ENCODE assay signal across 21 mouse cellular contexts in genomic region chr12:91171613-91172012, GRCm38 (mm10).
DNase-seq lines count a peak whose midpoint lies in the region; ATAC-seq and TF ChIP-seq lines count a peak whose summit lies in the region.
"Had no signal": no experiment of that assay in that cellular context is flagged by ENCODE, and none has a peak within 500 bp of the region (broad histone marks: within the 10 kb centered on the region; RNA-seq: fewer than 3 reads in every experiment).

No protein-coding gene starts in this region.

- peaks cover 0 to 4% of the 10 kb centered on the region in 2 experiments for H3K36me3 ChIP-seq in CH12.LX (replicated peaks in 1 of 2; ENCODE audit: control insufficient read depth in 1 of 2, insufficient read depth in 1 of 2, low read length in 1 of 2)
- H3K36me3 ChIP-seq in hindbrain, embryonic 16.5 days (ENCODE audit: control insufficient read depth, insufficient read depth, low read length): no peaks in the 10 kb centered on the region
- H3K36me3 ChIP-seq: embryonic facial prominence, embryonic 10.5 days; embryonic facial prominence, embryonic 12.5 days; forebrain, embryonic 15.5 days had no signal

- DNase-seq in A20 (ENCODE audit: low read depth, low spot score): peak; percentile 65
- peak; percentile 58 for DNase-seq in CH12.LX (ENCODE audit: extremely low read depth)
- no peak for DNase-seq in Patski (ENCODE audit: low read depth, low spot score)
- no peak for DNase-seq in left cerebral cortex, postnatal 36 days (ENCODE audit: low spot score in 2 of 2)
- DNase-seq in heart, postnatal 4 days: no peak
- DNase-seq: adrenal gland, adult 2 months; adrenal gland, postnatal 10 days; adrenal gland, postnatal 25 days; B cell, adult 2 months; cerebellum, adult 11-12 months; cerebellum, adult 2 months; cerebellum, adult 9-10 months; cerebellum, postnatal 10 days; cerebellum, postnatal 25 days; forebrain, postnatal 0 days had no signal

- H3K27ac ChIP-seq in CH12.LX (ENCODE audit: insufficient read depth, low read depth): no peak overlapping the region
- no peak overlapping the region for H3K27ac ChIP-seq in hindbrain, embryonic 16.5 days (ENCODE audit: low read depth, low read length)
- H3K27ac ChIP-seq: embryonic facial prominence, embryonic 10.5 days; embryonic facial prominence, embryonic 12.5 days; forebrain, embryonic 13.5 days; forebrain, embryonic 15.5 days had no signal

- TF ChIP-seq EP300 in CH12.LX (IDR thresholded peaks at IDR 0.05; ENCODE audit: low read length): peak; percentile 86

- dilution Hi-C loops in CH12.LX (cut with MboI; ENCODE audit: extremely low pct_ligation_motif_present, extremely low pct_unique_long_range_greater_than_20kb, low sequenced_read_pairs): no loop called here

- no peak for TF ChIP-seq CTCF in CH12.LX (conservative IDR thresholded peaks at IDR 0.05 in 1 of 2, IDR thresholded peaks at IDR 0.05 in 1 of 2; ENCODE audit: low read depth in 2 of 2, low read length in 2 of 2)
- no peak for TF ChIP-seq CTCF in Patski (IDR thresholded peaks at IDR 0.05)

- in situ Hi-C loops in CH12.LX (cut with MboI; ENCODE audit: low pct_ligation_motif_present, low pct_unique_long_range_greater_than_20kb, low sequenced_read_pairs) (no loop called here), Patski (cut with MboI; ENCODE audit: low pct_unique_long_range_greater_than_20kb) (no loop called here)

- POLR2A ChIA-PET in Patski (lab: Charles Lee): no interaction called here

- TF ChIP-seq POLR2A in CH12.LX (IDR thresholded peaks at IDR 0.05; ENCODE audit: low read depth, low read length): no peak

- H3K9me3 ChIP-seq in CH12.LX (replicated peaks; ENCODE audit: low read length): no peaks in the 10 kb centered on the region
- no peaks in the 10 kb centered on the region for H3K9me3 ChIP-seq in hindbrain, embryonic 16.5 days (ENCODE audit: control insufficient read depth, low read length)
- H3K9me3 ChIP-seq: embryonic facial prominence, embryonic 10.5 days; embryonic facial prominence, embryonic 12.5 days; forebrain, embryonic 13.5 days; forebrain, embryonic 15.5 days had no signal

- no peak overlapping the region for H3K4me3 ChIP-seq in CH12.LX (replicated peaks in 1 of 3; ENCODE audit: low read depth in 2 of 3, low read length in 2 of 3, poor library complexity in 1 of 3)
- H3K4me3 ChIP-seq in hindbrain, embryonic 16.5 days (ENCODE audit: low read length): no peak overlapping the region
- H3K4me3 ChIP-seq: embryonic facial prominence, embryonic 10.5 days; embryonic facial prominence, embryonic 12.5 days; forebrain, embryonic 13.5 days; forebrain, embryonic 15.5 days had no signal

- CTCF ChIA-PET in Patski (lab: Charles Lee): no interaction called here

- ATAC-seq in Patski: peak; percentile 65
- ATAC-seq in hindbrain, embryonic 16.5 days: no peak
- ATAC-seq: CD4-positive, CD25-positive, alpha-beta regulatory T cell, adult 4 months; forebrain, embryonic 13.5 days; forebrain, embryonic 15.5 days; forebrain, postnatal 0 days had no signal

- no peaks in the 10 kb centered on the region for H3K27me3 ChIP-seq in CH12.LX (replicated peaks)
- no peaks in the 10 kb centered on the region for H3K27me3 ChIP-seq in Patski
- H3K27me3 ChIP-seq in hindbrain, embryonic 16.5 days (replicated peaks; ENCODE audit: control insufficient read depth, insufficient read depth, low read length): no peaks in the 10 kb centered on the region
- H3K27me3 ChIP-seq: embryonic facial prominence, embryonic 12.5 days; forebrain, embryonic 13.5 days; forebrain, embryonic 15.5 days had no signal

- intact Hi-C loops in left cerebral cortex, postnatal 36 days (cut with DNase I): no loop called here

- peaks cover 3 to 15% of the 10 kb centered on the region in 2 experiments for H3K4me1 ChIP-seq in CH12.LX (ENCODE audit: control insufficient read depth in 1 of 2, insufficient read depth in 2 of 2)
- no peaks in the 10 kb centered on the region for H3K4me1 ChIP-seq in hindbrain, embryonic 16.5 days (ENCODE audit: control insufficient read depth, insufficient read depth, low read depth, low read length)
- H3K4me1 ChIP-seq: embryonic facial prominence, embryonic 10.5 days; embryonic facial prominence, embryonic 12.5 days; forebrain, embryonic 13.5 days; forebrain, embryonic 15.5 days had no signal

- H3K79me2 ChIP-seq in CH12.LX (replicated peaks; ENCODE audit: control insufficient read depth, extremely low read depth, insufficient read depth, poor library complexity, severe bottlenecking): 0 out of 2 replicates have a peak, but pooled peaks cover 2% of the 10 kb centered on the region

- 74% methylated on average over 3 of the region's 3 CpGs for WGBS in hindbrain, embryonic 16.5 days

- H3K9ac ChIP-seq in CH12.LX (ENCODE audit: insufficient read depth, low read depth): no peak overlapping the region
- no peak overlapping the region for H3K9ac ChIP-seq in hindbrain, embryonic 16.5 days (ENCODE audit: low read depth, low read length)
- H3K9ac ChIP-seq: embryonic facial prominence, embryonic 12.5 days; forebrain, embryonic 13.5 days; forebrain, embryonic 15.5 days; forebrain, postnatal 0 days had no signal

- TF ChIP-seq RAD21 in CH12.LX (IDR thresholded peaks at IDR 0.05; ENCODE audit: low read depth, low read length): no peak

- peak overlapping the region; percentile 44 for H3K4me2 ChIP-seq in CH12.LX (ENCODE audit: insufficient read depth, low read depth, poor library complexity, severe bottlenecking)
- no peak overlapping the region for H3K4me2 ChIP-seq in hindbrain, embryonic 16.5 days (ENCODE audit: low read length)
- H3K4me2 ChIP-seq: embryonic facial prominence, embryonic 12.5 days; forebrain, embryonic 13.5 days; forebrain, embryonic 15.5 days had no signal

TF ChIP-seq in CH12.LX, 34 proteins besides CTCF, POLR2A, EP300 and RAD21:
- TF ChIP-seq ETS1 (conservative IDR thresholded peaks at IDR 0.05; ENCODE audit: low read depth, low read length): peak; percentile 55; the same call in 1 of the 2 replicates
- peak; percentile 97 for TF ChIP-seq JUND (conservative IDR thresholded peaks at IDR 0.05; ENCODE audit: low read depth, low read length)
- TF ChIP-seq ELF1 (IDR thresholded peaks at IDR 0.05; ENCODE audit: low read depth, low read length): no peak
- TF ChIP-seq MEF2A (IDR thresholded peaks at IDR 0.05; ENCODE audit: borderline replicate concordance, low read depth, low read length): peak; percentile 92
- no peak for TF ChIP-seq NELFE (IDR thresholded peaks at IDR 0.05; ENCODE audit: low read depth, low read length)
- TF ChIP-seq IRF4 (IDR thresholded peaks at IDR 0.05; ENCODE audit: low read depth, low read length): peak; percentile 95
- TF ChIP-seq E2F4 (IDR thresholded peaks at IDR 0.05; ENCODE audit: insufficient replicate concordance, low read depth, low read length): no peak
- peak; percentile 86 for TF ChIP-seq JUN (IDR thresholded peaks at IDR 0.05; ENCODE audit: insufficient read depth, low read depth, low read length)
- no peak for TF ChIP-seq MAZ (IDR thresholded peaks at IDR 0.05; ENCODE audit: low read depth, low read length)
- TF ChIP-seq ZMIZ1 (IDR thresholded peaks at IDR 0.05; ENCODE audit: low read depth, low read length): no peak

Comparison
In these comparisons a context has a peak if more than half of its experiments do, and no peak if none do; other contexts are left out.
1. DNase-seq: peak in A20 (single experiment) and CH12.LX (single experiment); none in Patski (single experiment), left cerebral cortex, postnatal 36 days (0 of 2) and heart, postnatal 4 days (single experiment).